Mouse (Mus musculus) lung, postnatal 0 days (tissue): ENCODE data around the gene Lkaaear1.

Experiments
- CTCF ChIP-seq: IDR thresholded peaks from 2 replicates; pipeline ENCODE4 v1.5.1; 2016; ENCODE audit warnings: antibody characterized with exemption, mild to moderate bottlenecking
- EP300 ChIP-seq: IDR thresholded peaks from 2 replicates; pipeline ENCODE4 v1.6.1; 2016; ENCODE audit warnings: antibody characterized with exemption, mild to moderate bottlenecking, control low read depth

DNA sequence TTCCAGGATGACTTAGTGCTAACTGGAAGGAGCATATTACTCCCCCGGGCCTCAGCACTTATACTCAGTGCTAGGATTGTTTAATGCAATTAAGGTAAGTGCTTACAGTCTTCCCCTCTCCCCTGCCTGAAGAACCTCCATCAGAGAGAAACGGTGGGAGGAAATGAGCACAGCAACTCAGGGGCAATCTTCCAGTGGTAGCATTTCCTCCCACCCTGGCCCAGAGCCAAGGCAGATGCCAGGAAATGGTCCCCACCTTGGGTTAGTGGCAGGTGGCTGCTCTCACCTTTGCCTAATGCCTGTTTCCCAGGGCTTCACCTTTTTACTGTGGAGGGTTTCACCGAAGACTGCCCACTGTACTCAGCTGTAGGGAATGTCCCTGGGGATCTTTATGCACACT, 31.8 kb upstream of the Lkaaear1 start:
- TF ChIP-seq CTCF (no peak), EP300 (no peak)
